ENCODE assay signal across 18 mouse cellular contexts in the genomic region with DNA sequence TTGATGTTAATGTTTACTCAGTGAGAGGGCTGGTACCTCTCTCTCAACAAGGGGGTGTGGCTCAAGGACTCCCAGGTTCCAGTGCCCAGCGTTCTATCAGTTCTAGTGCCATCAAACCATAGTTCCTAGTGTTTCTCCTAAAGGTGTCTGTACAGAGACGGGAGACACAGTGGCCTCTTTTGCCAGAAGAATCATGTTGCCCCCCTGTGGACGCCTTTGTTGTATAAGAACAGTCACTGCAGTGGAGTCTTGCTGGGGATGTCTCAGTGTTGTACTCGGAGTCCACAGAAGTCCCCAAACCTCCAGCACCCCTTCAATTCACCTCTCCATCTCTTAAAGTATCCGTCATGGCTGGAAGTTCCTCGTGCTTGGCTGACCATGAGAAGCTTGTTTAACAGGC.
DNase-seq lines count a peak whose midpoint lies in the region; ATAC-seq and TF ChIP-seq lines count a peak whose summit lies in the region.
"Had no signal": no experiment of that assay in that cellular context is flagged by ENCODE, and none has a peak within 500 bp of the region (broad histone marks: within the 10 kb centered on the region; RNA-seq: fewer than 3 reads in every experiment).

No protein-coding gene starts in this region.

- no peak overlapping the region for H3K4me3 ChIP-seq in lung, postnatal 0 days (ENCODE audit: low read depth, low read length)
- H3K4me3 ChIP-seq in lung, adult 2 months (replicated peaks; ENCODE audit: extremely low read depth, low read depth, low read length) = no peak overlapping the region
- H3K4me3 ChIP-seq: embryonic facial prominence, embryonic 12.5 days; forebrain, embryonic 10.5 days; hindbrain, embryonic 10.5 days; left cerebral cortex, adult 2 months; limb, embryonic 13.5 days; midbrain, embryonic 10.5 days had no signal

- H3K27me3 ChIP-seq in lung, postnatal 0 days (replicated peaks; ENCODE audit: insufficient read depth, low read length) = no peaks in the 10 kb centered on the region
- H3K27me3 ChIP-seq: embryonic facial prominence, embryonic 12.5 days; limb, embryonic 13.5 days had no signal

- H3K27ac ChIP-seq in lung, postnatal 0 days (ENCODE audit: low read length) = no peak overlapping the region
- H3K27ac ChIP-seq: embryonic facial prominence, embryonic 12.5 days; forebrain, embryonic 10.5 days; hindbrain, embryonic 10.5 days; left cerebral cortex, adult 2 months; limb, embryonic 13.5 days; midbrain, embryonic 10.5 days had no signal

- H3K4me2 ChIP-seq in lung, postnatal 0 days (replicated peaks; ENCODE audit: low read depth, low read length) = no peak overlapping the region
- H3K4me2 ChIP-seq: embryonic facial prominence, embryonic 12.5 days; heart, embryonic 11.5 days; limb, embryonic 13.5 days had no signal

- peak; percentile 45 for TF ChIP-seq CTCF in lung, postnatal 0 days (IDR thresholded peaks at IDR 0.05)
- no peak for TF ChIP-seq CTCF in lung, adult 2 months (IDR thresholded peaks at IDR 0.05; ENCODE audit: insufficient read depth, low read length)

- H3K4me1 ChIP-seq in lung, postnatal 0 days (ENCODE audit: insufficient read depth, low read depth, low read length) = no peaks in the 10 kb centered on the region
- H3K4me1 ChIP-seq in lung, adult 2 months (ENCODE audit: control insufficient read depth, insufficient read depth, low read length) = no peaks in the 10 kb centered on the region
- H3K4me1 ChIP-seq: embryonic facial prominence, embryonic 12.5 days; limb, embryonic 13.5 days had no signal

- DNase-seq in heart, adult 11 months = peak; percentile 50
- no peak for DNase-seq in heart, postnatal 14 days
- DNase-seq in lung, postnatal 0 days (ENCODE audit: low spot score) = peak; percentile 22
- no peak for DNase-seq in lung, adult 2 months
- peak; percentile 8 for DNase-seq in R1 (ENCODE audit: low read depth, low spot score)
- DNase-seq in retina, postnatal 1 day = peak; percentile 64
- DNase-seq in spleen, postnatal 14 days (ENCODE audit: low spot score in 2 of 2) = no peak
- DNase-seq: cerebellum, adult 9-10 months; liver, postnatal 0 days; spleen, adult 18-20 months had no signal

- no peak for TF ChIP-seq EP300 in lung, postnatal 0 days (IDR thresholded peaks at IDR 0.05)

- no peaks in the 10 kb centered on the region for H3K36me3 ChIP-seq in lung, postnatal 0 days (ENCODE audit: insufficient read depth, low read length)
- H3K36me3 ChIP-seq: embryonic facial prominence, embryonic 12.5 days; forebrain, embryonic 10.5 days; hindbrain, embryonic 10.5 days; limb, embryonic 13.5 days; midbrain, embryonic 10.5 days had no signal

- H3K9ac ChIP-seq in lung, postnatal 0 days (replicated peaks; ENCODE audit: low read depth) = no peak overlapping the region
- H3K9ac ChIP-seq: embryonic facial prominence, embryonic 12.5 days; limb, embryonic 13.5 days; liver, postnatal 0 days had no signal

- 29% methylated on average over 6 of the region's 6 CpGs for WGBS in lung, postnatal 0 days
- 39% methylated on average over 6 of the region's 6 CpGs for WGBS in lung, adult 2 months

- no peak for TF ChIP-seq POLR2A in lung, adult 2 months (IDR thresholded peaks at IDR 0.05; ENCODE audit: borderline replicate concordance, extremely low read depth, low read depth, low read length)

- intact Hi-C loops in heart, postnatal 14 days (cut with DNase I) = no loop called here

- no peaks in the 10 kb centered on the region for H3K9me3 ChIP-seq in lung, postnatal 0 days (ENCODE audit: low read length)
- H3K9me3 ChIP-seq: embryonic facial prominence, embryonic 12.5 days; forebrain, embryonic 10.5 days; hindbrain, embryonic 10.5 days; limb, embryonic 13.5 days; midbrain, embryonic 10.5 days had no signal

- ATAC-seq in lung, postnatal 0 days = no peak
- ATAC-seq: intestine, embryonic 16.5 days; liver, postnatal 0 days had no signal

Comparison
In these comparisons a context has a peak if more than half of its experiments do, and no peak if none do; other contexts are left out.
1. DNase-seq: peak in heart, adult 11 months (single experiment), lung, postnatal 0 days (single experiment), R1 (single experiment) and retina, postnatal 1 day (single experiment); none in heart, postnatal 14 days (0 of 2), lung, adult 2 months (single experiment) and spleen, postnatal 14 days (0 of 2).